Mouse (Mus musculus) lung, adult 18-20 months (tissue): ENCODE measurements around the gene Ola1.

Experiments
- DNase-seq, 2 experiments: peaks; one replicate each; pipeline ENCODE4 v3.0.0; 2022; ENCODE audit warnings: mixed read lengths in 2 of 2

Gene Ola1

DNA sequence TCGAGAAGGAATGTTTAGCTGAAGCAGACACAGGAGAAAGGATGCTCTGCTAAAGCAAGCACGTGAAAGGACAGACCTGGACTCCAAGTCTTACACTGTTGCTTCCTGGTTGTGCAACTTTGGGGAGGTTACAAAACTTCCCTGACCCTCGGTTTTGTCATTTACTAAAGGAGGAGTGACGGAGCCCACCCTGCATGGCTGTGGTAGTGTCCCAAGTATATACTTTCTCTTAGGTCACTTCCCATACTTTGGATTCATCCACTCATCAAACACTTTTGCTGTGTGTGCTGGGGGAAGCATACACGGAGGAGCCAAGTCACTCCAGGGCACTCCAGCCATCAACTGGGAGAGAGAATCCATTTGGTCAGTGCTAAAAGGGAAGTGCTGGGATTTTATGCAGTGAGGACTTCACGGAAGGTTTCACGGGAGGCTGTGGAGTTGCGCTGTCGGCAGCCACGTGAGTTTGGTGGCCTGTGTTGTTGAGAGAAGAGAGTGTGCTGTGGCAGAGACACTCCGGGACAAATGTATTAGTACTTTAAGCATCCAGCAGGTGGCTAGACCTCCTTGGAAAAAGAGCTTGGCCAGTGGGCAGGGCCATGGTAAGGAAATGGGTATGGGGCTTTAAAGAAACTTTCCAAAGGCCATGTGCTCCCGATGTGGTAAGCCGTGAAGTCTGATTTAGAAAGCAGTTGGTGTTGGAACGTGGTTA lies 154.7 kb downstream of the Ola1 start:
- DNase-seq, result no peak

DNA sequence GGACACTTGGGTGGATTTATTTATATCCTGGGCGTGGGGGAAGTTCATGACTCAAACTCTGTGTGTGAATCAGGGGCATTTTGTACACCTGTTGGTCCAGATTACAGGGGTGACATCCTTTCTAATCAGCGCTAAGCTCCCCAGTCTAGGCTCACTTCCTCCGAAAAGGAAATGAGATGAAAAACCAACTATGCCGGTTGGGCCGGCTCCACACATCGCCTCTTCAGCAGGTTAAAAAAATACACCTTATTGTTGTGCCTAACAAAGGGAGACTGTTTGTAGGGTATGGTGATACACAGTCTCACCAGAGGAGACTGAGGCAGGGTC lies 158.5 kb downstream of the Ola1 start:
- peak in 1 of 2 experiments; percentile 12 for DNase-seq

DNA sequence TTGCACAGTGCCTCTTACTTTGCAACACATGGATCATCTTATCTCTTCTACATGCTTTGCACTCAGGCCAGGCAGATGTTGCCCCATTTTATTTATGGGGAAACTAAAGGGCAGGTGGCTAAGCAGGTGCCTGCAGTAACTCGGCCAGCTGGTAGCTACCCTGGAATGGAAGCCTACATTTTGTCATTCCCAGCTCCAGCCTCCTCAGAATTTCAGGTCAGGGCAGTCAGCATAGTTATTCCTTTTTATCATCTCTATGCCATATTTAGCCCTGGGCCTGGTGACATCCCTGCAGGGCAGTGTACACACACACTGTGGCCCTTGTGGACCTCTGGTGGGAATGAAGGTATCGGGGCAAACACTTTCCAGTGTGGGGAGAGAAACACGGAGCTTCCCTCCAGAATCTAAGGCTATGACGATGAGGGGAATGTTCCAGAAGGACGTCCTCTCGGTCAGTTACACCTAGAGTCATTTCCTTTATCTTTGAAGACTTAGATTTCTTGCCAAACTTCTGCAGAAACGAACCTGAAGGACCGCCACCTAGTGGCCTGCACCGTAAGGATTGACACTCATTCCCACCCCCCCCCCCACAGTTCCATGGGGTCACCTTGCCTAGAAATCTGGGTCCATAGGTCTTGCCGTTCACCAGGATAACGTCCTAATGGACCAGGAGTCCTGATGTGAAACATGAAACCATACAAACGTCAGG lies 159.0 kb downstream of the Ola1 start:
- peak; percentile 46 to 53 for DNase-seq

DNA sequence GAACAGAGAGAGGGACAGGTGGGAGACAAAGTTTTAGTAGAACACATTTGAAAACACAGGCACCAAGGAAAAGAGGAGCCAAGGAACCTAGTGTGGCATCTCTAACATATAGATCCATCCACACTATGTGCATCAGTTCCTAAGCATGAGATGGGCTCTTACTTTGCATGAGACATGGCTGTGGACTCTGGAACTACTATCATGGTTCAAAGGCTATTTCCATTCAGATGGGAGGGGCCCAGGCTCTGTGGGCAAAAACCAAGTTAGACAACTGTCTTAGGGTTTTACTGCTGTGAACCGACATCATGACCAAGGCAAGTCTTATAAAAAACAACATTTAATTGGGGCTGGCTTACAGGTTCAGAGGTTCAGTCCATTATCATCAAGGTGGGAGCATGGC lies 160.4 kb downstream of the Ola1 start:
- DNase-seq, result no peak

DNA sequence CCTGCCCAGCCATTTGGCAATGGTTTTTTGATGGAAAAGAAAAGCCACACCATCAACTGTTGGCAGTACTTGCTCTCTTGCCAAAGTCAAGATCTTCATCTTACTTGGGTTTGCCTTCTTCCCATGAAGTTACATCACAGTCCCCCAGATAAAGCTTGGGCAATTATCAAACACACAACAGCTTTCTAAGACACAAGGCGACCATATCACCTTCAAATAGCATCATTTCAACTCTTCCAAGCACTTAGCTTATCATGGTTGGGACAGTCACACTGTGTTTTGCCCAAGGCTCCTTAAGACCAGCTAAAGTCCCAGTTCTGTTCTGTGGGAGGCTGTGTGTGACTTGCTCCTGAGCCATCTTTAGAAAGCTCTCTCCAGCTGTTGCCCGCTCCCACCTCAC lies 161.1 kb downstream of the Ola1 start:
- DNase-seq, result no peak

DNA sequence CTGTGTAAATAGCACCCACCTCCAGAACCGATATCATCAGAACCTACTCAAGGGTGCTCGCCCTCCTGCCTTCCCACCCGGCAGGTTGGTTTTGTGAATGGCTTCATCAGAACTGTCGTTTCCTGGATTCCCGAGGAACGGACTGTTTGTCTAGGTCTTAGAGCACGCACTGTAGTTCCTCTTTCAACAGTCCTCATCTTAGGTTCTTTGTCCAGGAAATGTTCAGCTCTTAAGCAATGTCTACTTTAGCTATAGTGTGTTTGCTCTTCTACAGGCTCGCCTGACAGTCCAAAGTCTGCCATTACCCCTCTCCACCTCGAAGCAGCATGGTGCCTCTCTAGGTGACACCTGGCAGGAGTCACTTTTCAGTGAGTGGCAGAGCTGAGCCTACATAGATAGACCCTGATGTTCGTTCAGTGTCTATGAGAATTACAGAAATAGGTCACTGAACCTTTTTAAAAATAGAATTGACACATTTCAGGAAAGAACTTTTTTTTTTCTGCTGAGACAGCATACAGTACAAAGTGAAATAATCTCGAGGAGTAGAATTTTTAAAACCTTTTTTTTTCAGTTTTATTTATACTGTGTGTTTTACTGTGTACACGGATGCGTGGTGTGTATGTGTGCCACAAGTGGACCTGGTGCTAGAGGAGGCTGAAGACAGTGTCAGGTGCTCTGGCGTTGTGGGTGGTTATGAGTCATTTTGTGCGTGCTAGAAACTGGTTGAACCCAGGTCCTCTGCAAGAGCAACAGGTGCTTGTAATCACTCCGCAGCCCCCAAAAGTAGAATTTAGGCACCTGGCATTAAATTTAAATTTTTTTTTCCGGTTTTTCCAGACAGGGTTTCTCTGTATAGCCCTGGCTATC lies 162.4 kb downstream of the Ola1 start:
- peak; percentile 31 to 52 for DNase-seq

DNA sequence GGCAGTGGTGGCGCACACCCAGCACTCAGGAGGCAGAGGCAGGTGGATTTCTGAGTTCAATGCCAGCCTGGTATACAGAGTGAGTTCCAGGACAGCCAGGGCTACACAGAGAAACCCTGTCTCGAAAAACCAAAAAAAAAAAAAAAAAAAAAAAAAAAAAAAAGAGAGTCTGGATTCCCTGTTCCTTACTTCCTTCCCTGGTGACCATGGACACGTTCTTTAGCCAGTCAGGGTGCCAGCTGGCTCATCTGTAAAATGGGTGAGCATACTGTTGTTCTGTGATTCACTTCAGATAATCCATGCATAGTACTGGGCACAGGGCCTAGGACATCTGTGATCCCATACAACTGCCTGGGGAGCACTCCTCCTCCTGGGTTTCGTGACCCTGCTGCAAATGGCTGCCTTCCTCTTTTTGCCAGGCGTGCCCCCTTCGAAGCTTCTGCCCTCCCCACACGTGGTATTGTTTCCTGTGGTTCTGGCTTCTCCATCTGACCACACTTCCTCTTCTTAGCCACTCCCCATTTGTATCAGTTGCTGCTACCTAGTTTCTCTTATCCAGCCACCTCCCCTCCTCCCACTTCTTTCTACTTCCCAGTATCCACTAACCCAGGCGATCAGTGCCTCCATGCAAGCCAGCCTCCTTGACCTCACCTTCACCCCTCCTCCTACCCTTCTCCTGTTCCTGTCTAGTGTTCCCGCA lies 164.8 kb downstream of the Ola1 start:
- DNase-seq, result peak; percentile 55 to 73

DNA sequence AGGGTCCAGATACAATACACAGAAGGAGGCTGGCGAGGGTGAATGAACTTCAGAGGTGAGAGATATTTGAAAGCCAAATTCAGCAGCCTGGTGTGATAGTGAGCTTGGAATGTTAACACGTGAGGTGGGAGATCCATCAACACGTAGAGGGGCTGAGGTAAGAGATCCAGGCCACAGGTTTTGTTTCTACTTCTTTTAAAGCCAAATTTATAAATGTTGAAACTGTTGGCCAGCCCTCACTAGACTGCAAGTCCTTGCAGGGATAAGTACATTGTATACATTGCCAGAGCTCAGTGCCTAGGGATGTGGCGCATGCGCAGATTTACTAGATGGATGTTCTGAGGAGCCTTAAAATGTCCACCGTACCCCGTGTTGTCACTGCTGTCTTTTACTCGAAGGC lies 168.3 kb downstream of the Ola1 start:
- no peak for DNase-seq

DNA sequence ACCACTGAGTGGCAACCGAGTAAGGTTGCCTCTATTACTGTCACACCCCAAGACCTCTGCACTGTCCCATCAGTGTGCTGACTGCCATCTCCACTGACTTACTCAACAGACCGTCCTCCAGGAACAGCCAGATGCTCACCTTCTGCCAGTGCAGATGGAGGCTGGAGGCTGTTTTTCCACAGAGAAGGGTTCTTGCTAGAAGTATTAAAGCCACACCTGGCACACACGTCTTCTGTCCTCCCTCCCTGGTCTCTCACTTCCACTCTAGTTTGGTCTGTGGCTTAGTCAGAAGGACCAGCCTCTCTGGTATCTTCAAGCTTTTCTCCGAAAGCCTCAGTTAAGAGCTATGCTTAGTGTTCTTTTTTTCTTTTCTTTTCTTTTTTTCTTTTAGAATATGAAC lies 168.7 kb downstream of the Ola1 start:
- no peak for DNase-seq

DNA sequence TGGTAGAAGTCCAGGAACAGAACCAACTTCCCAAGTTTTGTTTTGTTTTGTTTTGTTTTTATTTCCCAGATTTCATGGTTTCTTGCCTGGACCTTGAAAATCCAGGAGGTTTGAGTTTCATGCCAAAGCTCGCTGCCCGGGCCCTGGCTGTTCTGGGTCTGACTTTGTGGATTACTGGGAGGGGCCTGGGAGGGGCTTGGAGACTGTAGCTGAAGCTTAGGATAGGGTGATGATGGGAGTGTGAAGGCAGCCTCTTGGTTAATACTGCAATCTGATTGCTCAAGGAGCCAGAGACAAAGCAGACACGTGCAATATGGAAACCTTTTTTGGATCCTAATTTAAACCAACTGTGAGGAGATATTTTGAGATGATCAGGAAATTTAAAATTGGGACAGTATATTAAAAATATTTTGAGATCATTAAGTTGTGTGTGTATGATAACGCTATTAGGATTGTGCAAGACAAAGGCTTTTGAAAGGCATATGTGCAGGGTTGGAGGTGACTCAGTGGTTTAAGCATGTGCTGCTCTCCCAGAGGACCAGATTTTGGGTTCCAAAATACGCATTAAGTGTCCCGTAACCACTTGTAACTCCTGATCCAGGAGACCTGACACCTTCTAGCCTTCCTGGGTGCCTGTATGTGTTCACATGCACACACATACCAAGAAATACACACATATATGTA lies 169.6 kb downstream of the Ola1 start:
- DNase-seq, result peak; percentile 37 to 60

DNA sequence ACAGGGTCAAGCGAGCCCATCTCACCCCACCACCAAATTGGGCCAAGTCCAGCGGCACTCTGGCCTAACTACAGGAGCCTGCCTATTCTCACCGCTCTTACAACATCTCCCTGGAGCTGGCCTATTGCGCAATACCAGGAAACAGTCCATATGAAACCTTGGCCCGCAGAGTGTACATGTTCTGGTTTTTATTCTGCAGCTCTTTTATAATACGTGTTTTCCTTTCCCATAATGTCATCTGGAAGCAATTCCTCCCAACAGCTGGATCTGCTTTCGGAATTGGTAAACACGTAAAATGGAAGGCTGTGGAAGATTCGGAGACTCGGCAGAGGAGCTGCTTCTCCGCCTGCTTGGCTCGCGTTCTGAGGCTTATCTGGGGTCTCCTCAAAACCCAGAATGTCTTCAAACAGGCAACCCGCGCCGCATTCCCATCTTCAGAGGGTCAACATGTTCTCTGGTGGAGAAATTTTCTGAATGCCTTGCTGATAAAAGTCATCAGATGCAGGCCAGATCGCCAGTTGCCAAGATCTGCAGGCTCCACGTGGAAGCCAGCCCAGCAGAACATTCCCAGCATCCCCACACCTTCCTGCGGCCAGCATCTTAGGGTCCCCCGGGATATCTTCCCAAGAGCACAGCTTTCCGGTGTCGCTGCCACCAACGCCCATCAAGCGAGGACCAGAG lies 171.5 kb downstream of the Ola1 start:
- peak; percentile 72 to 76 for DNase-seq

DNA sequence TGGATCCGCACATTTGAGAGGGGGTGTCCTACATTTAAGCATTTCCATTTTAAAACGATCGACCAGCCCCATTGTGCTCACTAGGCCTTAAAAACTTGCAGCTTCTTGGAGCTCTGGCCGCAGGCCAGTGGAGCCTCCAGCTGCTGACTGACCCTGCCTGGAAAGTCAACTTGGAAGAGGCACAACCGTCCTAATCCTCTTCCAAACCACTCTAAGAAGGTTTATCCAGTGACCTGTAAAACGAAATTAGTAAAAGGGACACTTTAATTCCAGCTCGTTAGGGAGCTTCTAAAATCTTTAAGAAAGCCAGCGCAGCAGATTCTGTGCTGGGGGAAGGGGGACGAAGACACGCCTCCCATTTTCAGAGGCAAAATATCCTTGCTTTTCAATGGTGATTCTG lies 172.1 kb downstream of the Ola1 start:
- DNase-seq, result peak in 1 of 2 experiments; percentile 43

DNA sequence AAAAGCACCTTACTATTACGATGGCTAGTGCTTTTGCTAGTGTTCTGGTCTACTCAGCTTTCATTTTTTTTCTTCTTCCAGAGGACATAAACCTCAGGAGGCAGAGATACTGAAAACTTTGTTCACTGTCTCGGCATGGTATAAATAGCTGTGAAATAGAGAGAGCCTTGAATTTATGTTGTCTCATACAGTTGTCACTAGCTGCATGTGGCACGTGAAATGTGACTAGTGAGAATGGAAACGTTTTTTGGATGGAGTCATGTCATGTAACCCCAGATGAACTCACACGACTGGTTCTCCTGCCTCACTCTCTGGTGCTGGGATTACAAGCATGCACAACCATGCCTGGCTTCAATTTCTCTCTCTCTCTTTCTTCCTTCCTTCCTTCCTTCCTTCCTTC lies 173.2 kb downstream of the Ola1 start:
- DNase-seq, result no peak
